Mouse (Mus musculus) layer of hippocampus, adult 11-12 months (tissue): ENCODE results near the gene Pa2g4.

Experiments used
- DNase-seq: peaks from one replicate; pipeline ENCODE4 v3.0.0; 2022; ENCODE audit warnings: low spot score

Gene Pa2g4

GRCm38 (mm10) chr10:128535624-128536265 lies 30.0 kb downstream of the Pa2g4 start:
- DNase-seq: no peak

GRCm38 (mm10) chr10:128535206-128535605 lies 30.6 kb downstream of the Pa2g4 start:
- no peak for DNase-seq

- DNase-seq: no peak
These were observed 39.1 kb downstream of the Pa2g4 start for GRCm38 (mm10) chr10:128526366-128527356.

GRCm38 (mm10) chr10:128525671-128526308 lies 40.0 kb downstream of the Pa2g4 start, which contains the start of gene Esyt1:
Esyt1 (minus strand) TSS chr10:128525871.
- DNase-seq: peak; percentile 93

- DNase-seq: no peak
These were observed 40.8 kb downstream of the Pa2g4 start for GRCm38 (mm10) chr10:128524732-128525662.

GRCm38 (mm10) chr10:128524111-128524731 lies 41.6 kb downstream of the Pa2g4 start:
- no peak for DNase-seq

GRCm38 (mm10) chr10:128522351-128522750 lies 43.4 kb downstream of the Pa2g4 start:
- no peak for DNase-seq

GRCm38 (mm10) chr10:128520591-128520990 lies 45.2 kb downstream of the Pa2g4 start:
- no peak for DNase-seq

- DNase-seq: peak; percentile 53
These were observed 47.0 kb downstream of the Pa2g4 start for GRCm38 (mm10) chr10:128518833-128519232.

- DNase-seq: no peak
These were observed 49.1 kb downstream of the Pa2g4 start for GRCm38 (mm10) chr10:128516677-128517076.

GRCm38 (mm10) chr10:128516029-128516428 lies 49.8 kb downstream of the Pa2g4 start:
- no peak for DNase-seq

- no peak for DNase-seq
These were observed 50.7 kb downstream of the Pa2g4 start for GRCm38 (mm10) chr10:128515044-128515443.

GRCm38 (mm10) chr10:128511761-128512160 lies 54.0 kb downstream of the Pa2g4 start:
- no peak for DNase-seq

GRCm38 (mm10) chr10:128511189-128511588 lies 54.6 kb downstream of the Pa2g4 start:
- DNase-seq: no peak

- DNase-seq: no peak
These were observed 55.5 kb downstream of the Pa2g4 start for GRCm38 (mm10) chr10:128510301-128510700.

GRCm38 (mm10) chr10:128509831-128510230 lies 56.0 kb downstream of the Pa2g4 start:
- no peak for DNase-seq

GRCm38 (mm10) chr10:128509203-128509602 lies 56.6 kb downstream of the Pa2g4 start:
- DNase-seq: no peak

- no peak for DNase-seq
These were observed 57.5 kb downstream of the Pa2g4 start for GRCm38 (mm10) chr10:128508260-128508659.
